Mouse (Mus musculus): ENCODE data around the gene Ackr3.

Ackr3 gene

GRCm38 (mm10) chr1:90203783-90204690, at the start of gene Ackr3:
Ackr3 (plus strand) TSS chr1:90203980.
- DNase-seq (ENCODE audit: low spot score in 2 of 2) = peak; percentile 66 to 71

- DNase-seq (ENCODE audit: low spot score in 2 of 2) = no peak
Observed at GRCm38 (mm10) chr1:90156589-90156988, 47.2 kb upstream of the Ackr3 start.

- no peak for DNase-seq (ENCODE audit: low spot score in 2 of 2)
Observed at GRCm38 (mm10) chr1:90159927-90160326, 43.9 kb upstream of the Ackr3 start.

GRCm38 (mm10) chr1:90161623-90162022, 42.2 kb upstream of the Ackr3 start:
- no peak for DNase-seq (ENCODE audit: low spot score in 2 of 2)

- DNase-seq (ENCODE audit: low spot score in 2 of 2) = no peak
Observed at GRCm38 (mm10) chr1:90162379-90162857, 41.4 kb upstream of the Ackr3 start.

GRCm38 (mm10) chr1:90163161-90163560, 40.6 kb upstream of the Ackr3 start:
- DNase-seq (ENCODE audit: low spot score in 2 of 2) = no peak

GRCm38 (mm10) chr1:90164319-90164718, 39.5 kb upstream of the Ackr3 start:
- no peak for DNase-seq (ENCODE audit: low spot score in 2 of 2)

GRCm38 (mm10) chr1:90174338-90174737, 29.4 kb upstream of the Ackr3 start:
- no peak for DNase-seq (ENCODE audit: low spot score in 2 of 2)

DNA sequence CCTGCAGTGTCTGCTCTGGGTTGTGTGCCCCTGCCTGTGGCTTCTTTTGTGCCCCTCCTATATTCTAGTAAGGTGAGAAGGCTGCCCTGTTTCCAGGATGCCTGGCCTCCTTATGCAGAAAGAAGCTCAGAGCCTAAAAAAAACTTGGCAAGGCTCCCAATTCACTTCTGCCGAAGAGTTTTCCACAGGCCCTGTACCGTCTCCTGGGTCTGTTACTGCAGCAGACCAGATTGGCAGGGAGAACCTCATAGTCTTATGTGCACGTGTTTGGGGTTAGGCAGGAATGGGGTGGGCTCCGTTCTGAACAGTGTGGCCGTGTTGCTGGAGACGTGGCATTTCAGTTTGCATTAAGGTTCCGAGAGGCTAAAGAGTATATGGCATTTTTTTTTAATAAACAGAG, 27.6 kb upstream of the Ackr3 start:
- no peak for DNase-seq (ENCODE audit: low spot score in 2 of 2)

DNA sequence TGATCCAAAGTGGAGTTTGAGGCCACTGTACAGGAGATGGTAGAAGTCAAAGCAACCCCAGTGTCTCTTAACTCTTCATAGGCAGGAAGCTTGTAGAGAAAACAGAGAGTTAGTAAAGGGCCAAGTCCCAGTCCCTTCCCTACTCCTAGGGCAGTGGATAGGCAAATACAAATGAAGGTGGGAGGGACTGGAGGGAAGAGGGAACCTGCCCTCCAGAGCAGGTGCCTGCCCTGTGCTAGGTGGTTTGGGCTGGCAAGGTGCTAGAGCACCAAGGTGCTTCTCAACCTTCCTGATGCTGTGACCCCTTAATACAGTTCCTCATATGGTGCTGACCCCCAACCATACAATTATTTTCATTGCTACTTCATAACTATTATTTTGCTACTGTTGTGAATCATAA, 26.2 kb upstream of the Ackr3 start:
- no peak for DNase-seq (ENCODE audit: low spot score in 2 of 2)

DNA sequence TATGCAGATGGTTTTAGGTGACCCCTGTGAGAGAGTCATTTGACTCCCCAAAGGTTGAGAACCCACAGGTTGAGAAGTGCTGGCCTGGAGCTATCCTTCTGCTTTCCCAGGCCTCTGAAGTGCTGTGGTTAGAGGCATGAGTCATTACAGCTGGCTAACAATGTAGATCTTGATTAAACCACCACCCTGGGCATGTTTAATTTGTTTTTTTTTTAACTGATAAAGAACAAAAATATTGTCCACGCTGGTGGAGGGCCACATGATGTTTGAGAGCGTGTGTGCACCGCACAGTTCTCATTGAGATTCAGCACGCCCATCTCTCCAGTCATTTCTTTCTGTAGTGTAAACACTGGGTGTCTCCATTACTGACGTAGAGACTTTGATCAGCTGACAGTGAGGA, 25.8 kb upstream of the Ackr3 start:
- DNase-seq (ENCODE audit: low spot score in 2 of 2) = no peak

- DNase-seq (ENCODE audit: low spot score in 2 of 2) = no peak
Observed at GRCm38 (mm10) chr1:90180479-90180878, 23.3 kb upstream of the Ackr3 start.

- DNase-seq (ENCODE audit: low spot score in 2 of 2) = peak; percentile 81 to 82
Observed at GRCm38 (mm10) chr1:90180966-90181699, 22.6 kb upstream of the Ackr3 start.

DNA sequence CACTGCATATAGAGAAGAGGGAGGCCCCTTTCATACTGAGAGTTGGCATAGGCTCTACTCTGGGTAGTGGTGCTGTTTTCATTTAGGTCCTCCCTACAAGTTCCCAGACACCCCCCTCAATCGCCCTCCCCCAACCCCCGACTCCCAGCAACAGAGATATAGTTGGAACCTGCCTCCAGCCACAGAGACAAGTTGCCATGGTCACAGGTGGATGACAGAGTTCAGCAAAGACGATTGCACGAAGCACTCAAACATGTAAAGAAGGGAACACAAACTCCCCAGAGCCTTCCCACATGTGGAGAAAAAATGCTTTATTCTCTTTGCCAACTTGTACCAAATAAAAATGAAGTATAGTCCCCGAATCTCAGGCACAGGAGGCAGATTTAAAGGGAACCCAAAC, 21.3 kb upstream of the Ackr3 start:
- no peak for DNase-seq (ENCODE audit: low spot score in 2 of 2)

DNA sequence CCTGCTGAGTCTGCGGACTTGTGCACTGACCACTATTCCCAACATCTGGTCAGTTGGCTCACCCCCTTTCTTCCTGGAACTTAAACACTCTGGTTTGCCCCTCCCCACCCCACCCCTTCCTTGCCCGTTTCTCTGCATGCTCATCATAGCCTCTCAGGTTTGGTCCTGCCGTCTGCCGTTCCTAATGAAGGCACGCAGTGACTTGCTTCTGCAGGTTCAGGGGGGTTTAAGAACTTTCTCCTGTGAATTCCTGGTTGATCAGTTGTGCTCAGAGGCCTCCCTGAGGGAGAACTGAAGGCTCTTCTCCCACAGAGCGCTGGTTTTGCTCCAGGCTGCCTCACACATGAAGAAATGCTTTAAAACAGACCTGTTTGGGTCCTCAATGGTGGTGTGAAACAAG, 20.2 kb upstream of the Ackr3 start:
- DNase-seq (ENCODE audit: low spot score in 2 of 2) = no peak

DNA sequence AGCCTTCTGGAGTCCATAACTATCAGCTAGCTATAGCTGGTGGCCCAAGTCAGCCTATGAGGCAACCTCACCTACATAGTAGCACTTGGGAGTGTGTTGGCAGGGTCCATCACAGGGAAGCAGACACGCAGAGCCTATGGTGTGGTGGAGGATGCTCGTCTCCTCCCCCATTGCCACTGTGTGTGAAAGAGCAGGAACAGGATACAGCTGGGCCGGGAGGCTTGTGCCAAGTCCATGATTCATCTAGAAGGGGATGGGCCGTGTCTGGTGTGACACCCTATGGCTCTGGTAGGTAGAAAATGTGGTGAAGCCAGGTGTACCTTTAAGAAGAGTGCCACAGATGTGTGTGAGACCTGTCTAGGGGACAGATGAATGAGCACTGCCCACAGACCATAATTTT, 17.6 kb upstream of the Ackr3 start:
- DNase-seq (ENCODE audit: low spot score in 2 of 2) = no peak

- DNase-seq (ENCODE audit: low spot score in 2 of 2) = no peak
Observed at GRCm38 (mm10) chr1:90186874-90187273, 16.9 kb upstream of the Ackr3 start.

DNA sequence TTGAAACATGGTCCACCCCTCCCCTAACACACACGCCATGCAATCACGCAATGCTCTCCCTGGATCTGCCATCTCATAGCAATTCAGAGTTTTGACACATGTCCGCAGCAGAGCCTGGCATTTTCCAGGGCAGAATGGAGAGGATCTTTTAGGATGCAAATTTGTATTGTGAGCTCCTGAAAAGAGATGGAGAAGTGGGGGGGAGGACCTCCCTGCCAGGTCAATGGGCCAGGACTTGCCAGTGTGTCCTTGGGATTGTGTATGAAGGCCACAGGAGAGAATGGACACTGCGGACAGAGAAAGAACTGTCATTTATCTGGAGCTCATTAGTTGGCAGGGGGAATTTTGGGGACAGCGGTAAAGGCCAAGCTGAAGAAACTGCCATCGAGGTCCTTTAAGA, 14.7 kb upstream of the Ackr3 start:
- no peak for DNase-seq (ENCODE audit: low spot score in 2 of 2)

GRCm38 (mm10) chr1:90201246-90201645, 2.5 kb upstream of the Ackr3 start:
- no peak for DNase-seq (ENCODE audit: low spot score in 2 of 2)

GRCm38 (mm10) chr1:90201655-90202054, 2.1 kb upstream of the Ackr3 start:
- DNase-seq (ENCODE audit: low spot score in 2 of 2) = no peak

DNA sequence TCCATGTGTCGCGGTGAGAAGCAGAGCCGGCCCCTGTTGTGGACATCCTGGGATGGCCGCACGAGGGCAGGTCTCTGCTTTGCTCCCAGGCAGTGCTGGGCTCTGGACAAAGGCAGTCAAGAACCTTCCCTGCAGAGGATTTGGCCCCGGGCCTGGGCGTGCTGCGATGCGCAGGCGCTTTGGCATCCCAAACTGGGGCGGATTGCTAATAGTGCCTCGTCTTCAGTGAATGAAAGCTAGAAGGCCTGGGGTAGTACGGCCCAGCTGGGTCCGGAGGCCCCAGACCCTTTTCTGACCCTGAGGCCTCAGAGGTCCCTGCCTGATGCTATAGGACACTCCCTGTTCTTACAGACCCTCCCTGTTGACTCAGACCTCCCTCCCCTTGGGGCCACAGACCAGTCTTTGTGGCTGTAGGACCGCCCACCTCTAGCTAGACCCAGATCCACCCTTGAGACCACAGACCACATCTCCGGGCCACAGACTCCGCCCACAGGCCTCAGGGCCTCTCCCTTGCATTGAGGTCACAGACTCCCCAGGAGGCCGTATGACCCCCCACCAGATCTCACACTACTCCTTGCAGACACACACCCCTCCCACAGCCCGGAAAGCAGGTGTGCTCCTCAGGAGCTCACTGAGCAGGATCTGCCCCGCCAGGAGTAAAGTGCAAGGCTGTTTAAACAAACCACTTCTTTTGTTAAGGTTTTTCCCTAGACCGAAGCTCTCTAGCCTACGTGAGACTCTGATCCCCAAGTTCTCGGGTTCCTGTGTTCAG, 1.4 kb upstream of the Ackr3 start:
- peak; percentile 19 to 25 for DNase-seq (ENCODE audit: low spot score in 2 of 2)

DNA sequence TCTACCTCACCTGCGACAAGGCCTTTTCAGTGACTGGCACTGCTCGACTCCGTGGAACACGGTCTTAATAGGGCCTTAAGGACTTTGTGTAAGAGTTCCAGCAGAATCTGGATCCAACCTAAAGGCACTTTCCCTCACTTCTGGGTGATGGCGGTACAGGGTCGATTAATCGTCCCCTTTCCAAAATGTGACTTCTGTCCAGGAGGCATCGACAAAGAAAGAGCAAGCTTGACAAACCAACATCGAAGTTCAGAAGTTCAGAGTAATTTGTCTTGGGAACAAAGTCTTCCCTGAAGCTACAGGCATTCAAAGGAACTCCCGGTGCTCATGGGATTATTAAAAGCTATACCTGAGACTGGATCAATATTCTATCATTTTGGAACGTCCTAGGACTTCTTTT, 439 bp upstream of the Ackr3 start:
- DNase-seq (ENCODE audit: low spot score in 2 of 2) = no peak
